Mouse (Mus musculus) right cerebral cortex, postnatal 4 days (tissue): ENCODE data around the gene Sf3a1.
"Not testable (repeated sequence)": the region's sequence is repeated elsewhere in the genome, so short reads cannot be mapped to it uniquely, and the experiment has no call there.

Experiments
- DNase-seq: peaks from one replicate; pipeline ENCODE4 v3.0.0-alpha.2; 2022

Sf3a1 gene

DNA sequence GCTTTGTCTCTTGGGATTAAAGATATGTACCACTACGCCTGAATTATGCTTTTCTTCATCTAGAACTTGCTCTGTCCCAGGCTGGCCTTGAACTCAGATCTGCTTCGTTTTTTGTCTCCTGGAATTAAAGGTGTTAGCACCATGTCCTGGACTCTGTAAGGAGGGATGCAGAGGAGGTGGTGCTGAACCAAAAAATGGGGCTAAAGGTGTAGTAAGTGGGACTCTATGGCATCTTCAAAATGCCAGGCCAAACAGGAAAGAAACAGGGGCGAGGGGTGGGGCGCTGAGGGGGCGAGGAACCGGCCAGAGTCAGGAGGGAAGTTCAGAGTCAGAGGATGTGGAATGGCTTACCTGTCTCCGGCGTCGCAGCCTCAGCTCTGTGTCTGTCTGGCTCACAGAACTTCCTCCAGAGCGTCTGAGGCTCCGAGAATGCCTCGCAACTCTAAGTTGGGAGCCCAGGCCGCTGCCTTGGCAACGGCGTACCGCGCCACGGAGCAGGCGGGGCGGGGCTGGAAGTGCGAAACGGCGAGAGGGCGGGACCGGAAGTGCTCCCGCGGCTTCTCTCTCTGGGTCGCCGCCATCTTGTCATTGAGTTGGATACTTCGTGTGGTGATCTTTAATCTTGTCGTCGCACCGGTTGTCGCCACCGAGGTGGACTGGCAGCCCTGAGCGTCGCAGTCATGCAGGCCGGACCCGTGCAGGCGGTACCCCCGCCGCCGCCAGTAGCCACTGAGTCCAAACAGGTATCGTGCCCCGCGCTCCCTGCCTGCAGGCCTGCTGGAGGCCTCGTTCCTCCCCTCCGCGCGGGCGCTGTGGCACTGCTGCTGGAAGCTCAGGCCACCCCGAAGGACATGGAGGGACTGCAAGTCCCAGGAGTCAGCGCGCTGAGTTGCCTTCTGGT lies at the start of gene Sf3a1, which contains the start of gene Ccdc157:
Sf3a1 (plus strand) TSS at position 543 of the 901 bp plus-strand sequence.
Ccdc157 (minus strand) TSS at position 486 of the 901 bp plus-strand sequence.
- DNase-seq: peak; percentile 93

DNA sequence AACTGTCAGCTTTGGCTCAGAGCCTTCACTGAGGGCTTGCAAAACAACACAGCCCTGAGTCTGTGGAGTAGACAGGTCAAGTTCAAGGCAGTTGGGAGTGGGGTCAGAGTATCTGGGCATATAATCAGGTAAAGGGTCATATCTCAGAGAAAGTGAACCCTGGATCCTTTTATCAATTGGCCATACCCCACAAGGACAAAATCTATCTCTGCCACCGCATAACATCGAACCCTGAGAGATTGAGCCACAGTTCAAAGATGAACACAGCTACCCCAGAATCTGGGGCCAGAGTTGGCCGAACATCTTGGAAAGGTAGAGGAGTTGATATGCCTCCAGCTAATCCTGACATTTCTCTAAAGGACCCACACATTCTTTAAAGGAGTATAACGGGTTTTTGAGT lies 48.1 kb upstream of the Sf3a1 start:
- no peak for DNase-seq

DNA sequence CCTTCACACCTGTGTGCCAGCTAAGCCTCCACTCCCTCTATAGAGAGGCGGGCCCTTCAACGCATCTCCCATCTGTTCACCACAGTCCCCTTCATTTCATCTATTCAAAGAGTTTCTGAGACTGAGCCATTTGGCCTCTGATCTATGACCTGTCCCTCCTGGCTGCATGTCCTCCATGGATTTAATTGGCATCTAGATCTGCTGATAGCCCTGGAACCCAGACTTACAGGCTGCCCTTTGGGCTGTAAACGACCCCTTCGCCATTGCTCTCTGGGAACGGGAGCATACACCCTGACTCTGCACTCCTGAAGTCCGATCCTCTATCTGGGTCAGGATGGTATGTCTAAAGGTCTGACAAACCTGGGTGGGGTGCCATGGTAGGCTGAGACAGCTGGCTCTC lies 47.3 kb upstream of the Sf3a1 start:
- no peak for DNase-seq

DNA sequence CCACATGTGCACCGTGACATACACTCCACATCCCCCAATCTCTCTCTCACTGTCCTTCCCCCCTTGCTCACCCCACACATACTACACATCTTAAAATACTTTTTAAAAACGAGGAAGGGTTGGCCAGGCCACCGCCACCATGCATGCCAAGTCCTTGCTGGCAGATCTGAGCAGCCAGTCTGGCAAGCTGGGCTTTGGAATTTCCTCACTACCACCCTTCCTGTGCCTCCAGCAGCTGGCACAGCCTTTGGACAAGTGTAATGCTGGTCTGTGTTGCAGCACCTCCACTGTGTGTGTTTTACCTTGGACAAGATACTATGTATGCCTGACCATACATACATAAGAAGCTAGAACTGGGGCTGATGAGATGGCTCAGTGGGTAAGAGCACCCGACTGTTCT lies 46.7 kb upstream of the Sf3a1 start:
- no peak for DNase-seq

DNA sequence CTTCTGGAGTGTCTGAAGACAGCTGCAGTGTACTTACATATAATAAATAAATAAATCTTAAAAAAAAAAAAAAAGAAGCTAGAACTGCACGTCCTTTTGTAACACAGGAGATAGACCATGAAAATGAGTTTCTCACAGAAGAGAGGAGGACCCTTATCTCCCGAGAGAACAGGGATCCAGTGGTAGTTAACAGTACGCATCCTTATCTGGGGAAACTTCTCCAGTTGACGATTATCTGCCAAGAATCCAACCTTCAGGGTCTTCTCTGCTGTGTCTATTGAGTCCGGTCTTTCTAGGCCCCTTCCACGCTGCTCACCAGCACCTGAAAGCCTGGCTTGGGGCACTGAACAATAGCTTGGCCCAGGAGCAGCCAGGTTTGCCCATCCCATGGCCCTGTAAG lies 46.2 kb upstream of the Sf3a1 start:
- DNase-seq: no peak

DNA sequence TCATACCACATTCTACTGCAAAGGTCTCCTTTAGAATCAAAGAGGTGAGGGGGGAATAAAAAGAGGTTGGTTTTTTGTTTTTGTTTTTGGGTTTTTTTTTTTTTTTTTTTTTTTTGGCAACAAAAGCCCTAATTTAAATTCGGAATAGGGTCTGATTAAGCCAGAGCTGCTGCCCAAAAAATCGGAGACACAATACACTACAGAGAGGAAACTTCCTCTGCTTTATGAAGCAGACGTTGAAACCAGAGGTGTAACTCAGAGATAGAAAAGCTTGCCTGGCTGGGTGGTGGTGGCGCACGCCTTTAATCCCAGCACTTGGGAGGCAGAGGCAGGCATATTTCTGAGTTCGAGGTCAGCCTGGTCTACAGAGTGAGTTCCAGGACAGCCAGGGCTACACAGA lies 45.6 kb upstream of the Sf3a1 start:
- not testable (repeated sequence) for DNase-seq

DNA sequence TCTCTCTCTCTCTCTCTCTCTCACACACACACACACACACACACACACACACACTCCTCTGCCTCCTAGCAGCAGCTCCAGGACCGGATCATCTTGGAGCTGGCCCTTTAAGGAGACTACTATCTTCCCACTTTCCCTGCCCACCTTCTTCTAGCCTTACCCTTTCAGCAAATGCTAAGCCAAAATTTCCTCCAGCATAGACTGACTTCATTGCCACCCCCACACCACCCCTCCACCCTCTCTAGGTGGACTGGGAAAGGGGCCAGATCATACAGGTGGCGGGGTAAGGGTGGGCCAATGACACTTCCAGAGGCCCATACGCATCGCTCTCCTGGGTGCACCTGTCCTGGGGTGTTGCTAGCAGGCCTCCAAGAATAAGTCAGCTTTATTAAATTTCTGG lies 44.7 kb upstream of the Sf3a1 start:
- no peak for DNase-seq

DNA sequence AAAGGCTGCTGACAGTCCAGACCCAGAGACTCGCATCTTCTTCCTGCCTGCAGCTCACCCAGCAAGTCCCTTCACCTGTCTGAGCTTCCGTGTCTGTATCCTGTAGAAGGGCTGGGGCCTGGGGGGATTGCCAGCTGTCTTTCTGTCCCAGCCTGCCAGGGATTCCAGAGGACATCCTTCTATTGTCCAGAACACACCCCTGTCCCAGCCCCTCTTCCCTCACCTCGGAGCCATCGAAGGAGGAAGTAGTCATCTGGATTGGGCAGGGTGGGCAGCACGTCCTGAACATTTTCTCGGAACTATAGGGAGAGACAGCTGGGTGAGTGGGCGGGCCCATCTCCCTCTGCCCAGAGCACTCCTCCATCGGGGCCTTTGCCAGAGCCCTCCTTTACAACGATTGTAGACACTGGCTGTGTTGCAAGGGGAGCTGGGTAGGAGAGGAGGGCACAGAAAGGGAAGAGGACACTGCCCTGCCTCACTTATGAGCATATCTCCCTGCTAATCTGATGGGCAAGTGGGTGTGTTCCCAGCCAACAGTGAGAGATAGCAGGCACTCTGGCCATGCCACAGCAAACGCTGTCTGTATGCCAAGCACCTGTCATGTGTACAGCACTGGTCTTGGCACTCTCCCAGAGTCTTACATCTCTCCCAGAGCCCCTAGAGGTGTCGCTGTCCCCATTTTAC lies 43.5 kb upstream of the Sf3a1 start:
- no peak for DNase-seq

DNA sequence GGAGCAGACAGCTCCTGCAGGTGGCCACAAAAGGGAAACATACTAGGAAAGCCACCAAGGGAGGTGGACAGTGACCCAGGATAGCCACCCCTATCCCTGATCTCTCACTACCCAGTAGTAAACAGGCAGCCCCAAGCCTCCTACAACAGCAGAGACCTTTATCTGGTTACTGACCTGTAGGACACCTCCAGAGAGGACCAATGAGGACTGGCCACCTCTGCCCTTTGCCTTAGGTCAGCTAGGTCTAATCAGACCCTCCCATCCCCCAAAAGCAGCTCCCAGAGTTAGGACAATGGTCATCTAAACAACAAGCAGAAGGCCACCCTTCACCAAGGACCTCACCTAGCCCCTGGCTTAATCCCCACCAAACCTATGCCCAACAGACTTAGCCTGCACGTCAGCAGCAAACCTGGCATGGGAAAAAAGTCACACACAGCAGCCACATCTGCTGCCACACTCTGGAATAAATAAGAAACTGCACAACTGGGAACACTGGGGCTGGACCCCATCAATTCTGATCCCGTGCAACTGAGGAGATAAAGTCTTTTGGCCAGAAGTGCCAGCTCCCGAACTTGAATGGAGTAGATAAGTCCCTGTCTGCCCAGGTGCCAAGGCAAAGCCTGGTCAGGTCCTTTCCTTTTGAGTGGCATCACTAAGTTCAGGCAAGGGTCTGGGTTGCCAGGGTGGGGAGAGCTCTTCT lies 42.6 kb upstream of the Sf3a1 start:
- DNase-seq: no peak

DNA sequence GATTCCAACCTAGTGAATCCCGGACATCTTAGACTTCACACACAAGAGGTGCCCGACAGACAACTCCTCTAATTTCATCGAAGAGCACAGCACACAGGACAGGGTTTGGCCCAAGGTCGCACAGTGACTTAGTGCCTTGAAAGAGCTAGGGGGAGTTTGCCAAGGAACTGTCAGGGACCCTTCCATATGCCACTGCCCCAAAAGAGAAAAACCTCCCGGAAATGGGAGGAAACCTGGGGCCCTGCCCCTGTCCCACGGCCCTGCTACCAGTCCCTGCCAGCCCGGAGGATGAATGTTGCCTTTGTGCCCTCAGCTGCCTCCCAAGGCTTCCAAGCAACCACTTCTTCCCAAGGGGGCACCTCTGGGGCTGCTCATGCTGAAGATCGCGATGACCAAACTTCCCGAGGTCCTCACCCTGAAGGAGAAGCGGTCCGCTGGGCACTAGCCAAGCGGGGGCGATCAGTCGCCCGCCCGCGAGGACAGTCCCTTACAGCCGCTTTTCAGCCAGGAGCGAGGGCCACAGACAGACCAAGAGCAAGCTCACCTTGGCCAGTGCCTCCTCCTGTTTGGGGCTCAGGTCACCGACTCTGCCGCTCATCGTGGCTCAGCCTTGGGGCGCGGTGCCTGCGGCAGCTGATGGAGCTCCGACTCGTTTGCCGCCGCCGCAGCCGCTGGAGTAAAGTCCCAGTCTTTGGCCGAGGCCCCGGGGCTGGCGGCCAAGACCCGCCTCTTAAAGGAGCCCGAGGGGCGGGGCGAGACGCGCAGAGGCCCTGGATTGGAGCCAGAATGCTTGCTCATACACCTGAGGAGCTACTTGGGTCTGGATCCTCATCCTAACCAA lies 41.8 kb upstream of the Sf3a1 start:
- peak; percentile 70 for DNase-seq

DNA sequence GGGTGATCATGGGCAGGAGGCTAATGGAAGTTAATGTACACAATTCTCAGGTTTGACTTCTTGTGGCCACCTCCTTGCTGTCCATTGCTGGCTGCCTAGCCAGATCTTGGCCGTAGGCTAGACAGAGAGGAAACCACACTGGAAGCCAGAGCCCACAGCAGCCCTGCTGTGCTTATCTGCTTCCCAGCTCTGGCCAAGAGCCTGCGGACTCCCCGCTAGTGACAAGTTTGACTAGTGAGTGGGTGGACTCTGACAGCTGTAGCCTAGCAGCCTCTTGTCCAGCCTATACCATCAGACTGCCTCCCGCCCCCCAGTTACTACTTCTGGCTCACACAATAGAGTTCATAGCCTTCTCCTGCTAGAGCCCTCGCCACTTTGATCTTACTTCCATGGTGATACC lies 40.5 kb upstream of the Sf3a1 start:
- no peak for DNase-seq

DNA sequence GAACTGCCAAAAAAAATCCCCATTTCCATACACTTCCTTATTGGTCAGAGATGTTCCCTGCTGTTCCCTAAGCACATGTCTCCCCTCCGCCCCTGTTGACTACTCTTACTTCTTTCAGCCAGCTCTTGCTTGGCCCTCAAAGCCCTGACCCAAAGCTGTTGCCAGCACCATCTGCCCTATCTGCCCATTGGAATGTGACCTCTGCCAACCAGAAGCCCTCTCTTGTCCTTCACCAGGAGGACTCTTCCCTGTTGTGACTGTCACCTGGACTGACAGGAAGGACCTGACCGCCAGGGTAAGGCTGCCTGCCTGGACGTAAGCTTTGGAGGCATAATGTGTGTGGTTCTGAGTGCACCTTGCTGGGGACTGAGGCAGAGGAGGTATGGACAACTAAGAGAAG lies 38.5 kb upstream of the Sf3a1 start:
- DNase-seq: no peak

DNA sequence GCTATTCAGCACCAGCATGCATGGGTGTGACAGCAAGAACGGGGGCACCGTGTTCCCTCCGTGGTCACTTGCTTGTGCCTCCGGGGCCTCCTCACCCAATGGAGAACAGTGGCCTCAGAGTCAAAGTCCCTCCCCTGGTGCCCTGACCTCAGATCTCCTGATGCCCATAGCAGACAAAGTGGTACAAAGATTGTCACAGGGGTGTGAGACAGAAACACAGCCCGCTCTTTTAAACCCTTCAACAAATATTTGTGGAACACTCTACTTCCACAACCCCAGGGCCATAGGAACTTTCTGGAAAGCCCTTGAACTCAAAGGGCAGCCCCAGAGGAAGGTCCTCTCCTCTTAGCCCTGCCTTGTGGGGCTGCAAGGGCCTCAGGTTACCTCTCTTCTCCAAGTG lies 37.9 kb upstream of the Sf3a1 start:
- no peak for DNase-seq

DNA sequence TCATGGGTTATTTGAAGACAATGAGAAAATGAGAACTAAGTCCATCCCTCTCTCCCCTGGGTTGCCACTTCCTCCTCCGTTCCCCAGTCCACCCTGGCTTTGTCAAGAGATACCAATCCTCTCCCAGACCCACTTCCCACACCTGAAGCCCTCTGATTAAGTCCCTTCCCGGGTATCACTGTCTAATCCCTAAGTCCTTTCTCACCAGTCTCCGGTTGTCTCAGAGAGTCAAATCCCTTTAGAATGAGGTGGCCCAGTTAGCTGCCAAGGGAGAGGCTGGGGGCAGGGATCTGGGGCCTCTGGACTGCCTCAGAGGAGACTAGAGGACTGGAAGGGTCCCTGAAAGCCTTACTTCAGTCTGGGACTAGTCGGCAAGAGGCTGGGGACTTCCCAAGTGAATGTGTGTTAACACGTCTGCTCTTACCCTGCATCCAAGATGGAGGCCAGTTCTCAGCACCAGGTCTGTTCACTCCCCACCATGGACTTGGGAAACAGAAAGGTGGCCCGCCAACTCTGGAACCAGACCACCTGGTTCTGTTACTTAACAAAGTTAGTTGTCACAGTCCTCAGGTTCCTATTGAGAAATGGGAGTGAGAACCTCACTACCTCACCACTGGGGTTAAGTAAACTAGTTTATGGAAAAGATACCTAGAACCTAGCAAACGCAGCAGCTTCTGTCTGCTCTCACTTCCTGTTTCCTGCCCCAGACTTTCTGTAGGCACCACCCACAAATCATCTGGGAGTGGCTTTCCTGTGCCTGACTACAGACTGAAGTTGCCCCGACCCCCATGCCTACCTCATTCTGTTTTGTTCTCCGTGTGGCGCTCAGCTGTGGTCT lies 37.2 kb upstream of the Sf3a1 start, which contains the start of gene Sec14l2:
Sec14l2 (minus strand) TSS at position 674 of the 838 bp plus-strand sequence.
- DNase-seq: no peak

DNA sequence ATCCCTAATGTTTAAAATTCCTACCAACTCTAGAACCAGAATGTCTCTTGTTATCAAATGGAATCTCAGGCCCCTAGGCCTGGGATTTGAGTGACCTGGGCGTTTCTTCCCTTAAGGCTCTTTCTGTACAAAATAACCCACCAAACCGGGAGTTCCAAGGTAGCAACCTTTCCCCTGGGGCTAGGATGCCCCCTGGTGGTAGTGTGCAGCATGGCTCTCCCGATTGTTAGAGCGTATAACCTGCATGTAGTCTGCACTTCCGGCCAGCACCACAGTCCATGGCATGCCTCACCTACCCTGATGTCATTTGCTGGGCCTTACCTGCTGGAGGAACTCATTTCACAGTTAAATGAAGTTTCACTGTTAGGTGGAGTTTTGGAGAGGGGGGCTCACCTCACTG lies 36.2 kb upstream of the Sf3a1 start:
- no peak for DNase-seq

DNA sequence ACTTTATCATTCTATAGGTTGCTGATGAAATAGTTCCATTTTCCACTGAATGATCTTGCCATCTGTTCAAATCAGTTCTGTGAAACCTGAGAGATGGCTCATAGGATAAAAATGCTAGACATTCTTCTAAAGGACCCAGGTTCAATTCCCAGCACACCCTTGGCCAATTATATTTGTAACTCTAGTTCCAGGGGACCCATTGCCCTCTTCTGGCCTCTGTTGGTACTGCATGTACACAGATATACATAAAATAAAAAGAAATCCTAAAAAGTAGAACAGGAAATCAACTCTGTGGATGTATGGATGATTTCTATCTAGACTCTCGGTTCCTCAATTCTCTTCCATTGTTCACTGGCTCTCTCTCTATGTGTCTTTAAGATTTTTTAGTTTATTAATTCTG lies 33.1 kb upstream of the Sf3a1 start:
- DNase-seq: no peak

DNA sequence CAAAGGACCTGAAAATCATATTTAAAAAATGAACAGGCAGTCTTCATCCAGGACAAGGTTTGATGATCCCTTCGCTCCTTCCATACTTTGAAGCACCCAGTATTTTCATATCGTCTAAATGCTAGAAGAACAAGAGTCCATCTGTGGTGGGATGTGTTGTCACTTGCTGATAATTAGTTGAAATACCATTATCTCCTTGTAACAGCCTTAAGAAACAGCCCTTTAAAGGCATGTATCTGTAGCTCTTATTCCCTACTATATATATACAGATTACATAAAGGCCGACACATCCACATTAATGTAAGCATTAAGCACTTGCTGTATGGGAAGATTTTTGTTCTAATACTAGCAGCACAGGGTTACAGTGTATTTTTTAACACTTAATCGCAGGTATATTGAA lies 31.7 kb upstream of the Sf3a1 start:
- not testable (repeated sequence) for DNase-seq

DNA sequence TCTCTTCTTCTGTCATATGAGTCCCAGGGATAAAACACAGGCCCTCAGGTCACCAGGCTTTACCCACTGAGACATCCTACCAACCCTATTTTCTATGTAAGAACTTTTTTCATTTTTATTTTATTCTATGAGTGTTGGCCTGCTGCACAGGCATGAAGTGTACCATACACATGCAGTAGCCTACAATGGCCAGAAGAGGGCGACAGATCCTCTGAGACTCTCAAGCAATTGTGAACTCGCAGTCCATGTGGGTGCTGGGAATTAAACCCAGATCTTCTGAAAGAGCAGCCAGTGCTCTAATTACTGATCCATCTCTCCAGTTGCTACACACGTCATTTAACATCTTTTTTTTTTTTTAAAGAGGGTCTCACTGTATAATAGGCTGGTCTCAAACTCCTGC lies 26.7 kb upstream of the Sf3a1 start:
- DNase-seq: no peak

DNA sequence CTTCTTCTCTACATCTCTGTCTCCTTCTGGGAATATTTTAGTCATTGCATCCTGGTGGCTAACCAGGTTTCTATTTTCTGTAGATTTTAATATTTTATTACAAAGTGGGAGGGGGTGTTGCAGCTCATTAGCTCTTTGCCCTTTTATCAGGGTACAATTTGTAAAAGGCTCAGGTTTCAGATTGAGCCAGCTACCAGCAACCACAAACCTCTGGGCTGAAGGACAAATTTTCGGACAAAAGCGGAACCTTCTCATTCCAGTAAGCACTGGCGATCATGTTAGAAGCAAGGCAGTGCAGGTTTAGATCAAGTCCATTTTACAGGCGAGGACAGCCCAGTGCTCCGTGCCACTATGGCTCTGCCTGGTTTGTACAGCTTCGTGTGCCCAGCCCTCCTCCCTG lies 25.8 kb upstream of the Sf3a1 start:
- no peak for DNase-seq

DNA sequence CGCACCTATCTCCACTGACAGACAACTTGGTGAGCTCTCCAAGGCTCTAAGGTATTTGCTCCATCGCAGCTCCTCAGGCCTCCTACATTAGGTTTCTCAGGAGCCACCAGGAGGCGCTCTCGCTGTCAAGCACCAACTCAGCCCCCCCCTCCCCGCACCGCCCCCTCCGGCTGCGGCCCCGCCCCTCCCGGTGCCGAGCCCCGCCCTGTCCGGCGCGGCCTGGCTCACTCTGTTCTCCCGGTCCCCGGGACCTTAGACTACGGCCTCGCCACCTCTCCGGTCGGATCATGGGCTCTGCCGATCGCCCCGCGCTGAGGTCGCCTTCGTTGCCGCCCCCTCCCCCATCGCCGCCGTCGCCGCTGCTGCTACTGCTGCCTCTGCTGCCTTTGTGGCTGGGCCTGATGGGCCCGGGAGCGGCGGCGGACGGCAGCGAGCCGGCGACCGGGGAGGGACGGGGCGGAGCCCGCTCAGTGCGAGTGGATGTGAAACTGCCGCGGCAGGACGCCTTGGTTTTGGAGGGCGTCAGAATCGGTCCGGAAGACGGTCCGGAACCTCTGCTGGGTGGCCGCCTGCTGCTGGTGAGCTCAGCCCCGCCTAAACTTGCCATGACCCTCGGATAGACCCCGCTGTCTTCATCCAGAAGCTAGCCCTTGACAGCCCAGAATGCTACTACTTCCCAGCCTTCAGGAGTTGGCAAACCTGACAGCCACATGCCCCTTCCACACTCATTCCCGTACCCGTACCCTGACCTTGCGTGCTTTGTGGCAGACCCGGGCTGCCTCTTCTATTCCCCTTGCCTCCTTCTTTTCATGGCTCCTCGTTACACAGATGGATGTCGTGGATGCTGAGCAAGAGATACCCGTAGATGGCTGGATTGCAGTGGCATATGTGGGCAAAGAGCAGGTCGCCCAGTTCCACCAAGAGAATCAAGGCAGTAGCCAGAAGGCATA lies 24.9 kb upstream of the Sf3a1 start, which contains the start of gene Rnf215:
Rnf215 (plus strand) TSS at position 217 of the 950 bp plus-strand sequence.
- peak; percentile 98 for DNase-seq
